Mouse (Mus musculus): ENCODE data around the gene Casz1.

The Casz1 gene

GRCm38 (mm10) chr4:148968859-148969258 lies 164.6 kb downstream of the Casz1 start:
- no peak for DNase-seq (ENCODE audit: low spot score in 2 of 2)

- no peak for DNase-seq (ENCODE audit: low spot score in 2 of 2)
These were observed 165.4 kb downstream of the Casz1 start for GRCm38 (mm10) chr4:148969610-148970009.

- no peak for DNase-seq (ENCODE audit: low spot score in 2 of 2)
These were observed 166.5 kb downstream of the Casz1 start for GRCm38 (mm10) chr4:148970742-148971141.

GRCm38 (mm10) chr4:148971613-148972242 lies 167.5 kb downstream of the Casz1 start:
- no peak for DNase-seq (ENCODE audit: low spot score in 2 of 2)

- DNase-seq (ENCODE audit: low spot score in 2 of 2), result no peak
These were observed 168.5 kb downstream of the Casz1 start for GRCm38 (mm10) chr4:148972707-148973106.

GRCm38 (mm10) chr4:148973387-148973786 lies 169.2 kb downstream of the Casz1 start:
- DNase-seq (ENCODE audit: low spot score in 2 of 2), result no peak

GRCm38 (mm10) chr4:148974833-148975232 lies 170.6 kb downstream of the Casz1 start:
- no peak for DNase-seq (ENCODE audit: low spot score in 2 of 2)

- DNase-seq (ENCODE audit: low spot score in 2 of 2), result no peak
These were observed 174.1 kb downstream of the Casz1 start for GRCm38 (mm10) chr4:148978221-148978855.

GRCm38 (mm10) chr4:148978926-148979325 lies 174.7 kb downstream of the Casz1 start:
- no peak for DNase-seq (ENCODE audit: low spot score in 2 of 2)

- DNase-seq (ENCODE audit: low spot score in 2 of 2), result no peak
These were observed 175.6 kb downstream of the Casz1 start for GRCm38 (mm10) chr4:148979837-148980236.

GRCm38 (mm10) chr4:148982274-148982673 lies 178.0 kb downstream of the Casz1 start:
- DNase-seq (ENCODE audit: low spot score in 2 of 2), result no peak

- DNase-seq (ENCODE audit: low spot score in 2 of 2), result no peak
These were observed 180.7 kb downstream of the Casz1 start for GRCm38 (mm10) chr4:148984701-148985540.

GRCm38 (mm10) chr4:148985541-148986476 lies 181.6 kb downstream of the Casz1 start:
- DNase-seq (ENCODE audit: low spot score in 2 of 2), result no peak

GRCm38 (mm10) chr4:148990038-148990437 lies 185.8 kb downstream of the Casz1 start:
- no peak for DNase-seq (ENCODE audit: low spot score in 2 of 2)

GRCm38 (mm10) chr4:148993948-148994347 lies 189.7 kb downstream of the Casz1 start:
- DNase-seq (ENCODE audit: low spot score in 2 of 2), result no peak

- DNase-seq (ENCODE audit: low spot score in 2 of 2), result no peak
These were observed 196.5 kb downstream of the Casz1 start for GRCm38 (mm10) chr4:149000746-149001145.

GRCm38 (mm10) chr4:149001515-149001914 lies 197.3 kb downstream of the Casz1 start:
- DNase-seq (ENCODE audit: low spot score in 2 of 2), result no peak

- DNase-seq (ENCODE audit: low spot score in 2 of 2), result no peak
These were observed 198.3 kb downstream of the Casz1 start for GRCm38 (mm10) chr4:149002441-149003093.
